Mouse (Mus musculus): ENCODE measurements at regions not wholly inside any gene's neighbourhood (a gene's known extent, or its start where the extent isn't known, plus 50 kb on each side); places are given as distances from the start of the nearest gene placed in this dataset.

- TF ChIP-seq GATA1 (IDR thresholded peaks at IDR 0.05; ENCODE audit: borderline replicate concordance, low read length) = no peak
- no peak for TF ChIP-seq FLI1 (IDR thresholded peaks at IDR 0.05; ENCODE audit: low read length)
Measured at GRCm38 (mm10) chr2:48624040-48624439, 189.9 kb upstream of the Acvr2a start.
